Mouse (Mus musculus) lung, embryonic 14.5 days (tissue): ENCODE measurements around the gene Olfr177. TPM values are rescaled to one million over a fixed set of nuclear protein-coding genes. Genes with fewer than 3 reads are reported as not detected.

Source experiments
- ATAC-seq: fragments of 200-750 bp; cut with Nextera tagmentation; 2 replicates; pipeline ENCODE4 v1.8.0; 2017; ENCODE audit warnings: mild to moderate bottlenecking, moderate TSS enrichment, moderate library complexity; ENCODE audit not compliant: insufficient read depth
- DNase-seq: peaks from one replicate; pipeline ENCODE4 v3.0.0-alpha.2; 2015
- H3K27ac ChIP-seq: fragments of 300-500 bp; sonication (generic); 2 replicates; pipeline ENCODE4 v1.5.1; 2014; ENCODE audit warnings: low read depth, mild to moderate bottlenecking, moderate library complexity
- H3K27me3 ChIP-seq: fragments of 300-500 bp; sonication (generic); 2 replicates; pipeline ENCODE4 v1.6.1; 2014; ENCODE audit warnings: low read length, control low read depth; ENCODE audit not compliant: insufficient read depth
- H3K36me3 ChIP-seq: fragments of 300-500 bp; sonication (generic); 2 replicates; pipeline ENCODE4 v1.6.1; 2014; ENCODE audit warnings: control low read depth; ENCODE audit not compliant: insufficient read depth
- H3K4me1 ChIP-seq: fragments of 300-500 bp; sonication (generic); 2 replicates; pipeline ENCODE4 v1.6.1; 2014; ENCODE audit warnings: antibody characterized with exemption, control low read depth; ENCODE audit not compliant: insufficient read depth
- H3K4me2 ChIP-seq: fragments of 300-500 bp; sonication (generic); 2 replicates; pipeline ENCODE4 v1.6.1; 2014; ENCODE audit warnings: mild to moderate bottlenecking
- H3K4me3 ChIP-seq: fragments of 300-500 bp; sonication (generic); 2 replicates; pipeline ENCODE4 v1.5.1; 2014; ENCODE audit warnings: low read depth, low read length
- H3K9ac ChIP-seq: fragments of 300-500 bp; sonication (generic); 2 replicates; pipeline ENCODE4 v1.6.1; 2014
- H3K9me3 ChIP-seq: fragments of 300-500 bp; sonication (generic); 2 replicates; pipeline ENCODE4 v1.6.1; 2016; ENCODE audit warnings: low read depth, low read length, control low read depth
- CTCF ChIP-seq: IDR thresholded peaks from 2 replicates; pipeline ENCODE4 v1.5.1; 2016; ENCODE audit warnings: antibody characterized with exemption, low read depth
- WGBS: fragments of 180-500 bp; shearing (Covaris S2); extraction: QIAGEN DNeasy Blood & Tissue Kit; methylation state at CpG from one replicate; pipeline ENCODE4 v1.1.7; 2014; 5-methylcytosine and 5-hydroxymethylcytosine counted together
- polyA plus RNA-seq: library from polyadenylated mRNA; unstranded; fragments of >200 nt; fragmentation: Nextera tagmentation; extraction: Ambion mirVana; gene quantifications from 2 replicates; pipeline ENCODE4 v1.2.1, GENCODE M21; 2014

The Olfr177 gene
- not detected in 2 replicates for polyA plus RNA-seq

DNA sequence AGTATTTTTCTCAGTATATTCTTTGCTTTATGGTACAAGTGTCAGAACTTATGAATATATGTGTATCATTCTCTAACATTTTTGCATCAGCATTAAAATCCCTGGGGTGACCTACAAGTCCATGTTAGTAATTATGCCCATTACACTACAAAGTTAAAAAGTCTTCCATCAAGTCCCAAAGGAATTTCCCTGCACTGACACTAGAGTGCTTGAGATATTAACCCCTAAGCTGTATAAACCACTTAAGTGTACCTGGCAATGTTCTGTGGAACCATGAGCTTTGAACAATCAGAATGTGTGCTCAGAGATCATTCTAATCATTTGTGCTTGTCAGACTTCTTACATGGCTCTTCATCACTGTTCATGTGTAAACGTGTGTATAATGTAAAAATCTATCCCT is at the start of gene Olfr177:
Gene Olfr177 (minus strand): TSS at position 101 of the 400 bp plus-strand sequence.
- 43% methylated on average over 1 of the region's 1 CpGs for WGBS
- Histone ChIP-seq H3K9me3 (no peaks in the 10 kb centered on the region), H3K4me2 (no peak within 1 kb of the TSS), H3K36me3 (no peaks in the 10 kb centered on the region), H3K27me3 (no peaks in the 10 kb centered on the region), H3K9ac (no peak within 1 kb of the TSS), H3K4me1 (no peaks in the 10 kb centered on the region), H3K27ac (no peak within 1 kb of the TSS), H3K4me3 (no peak within 1 kb of the TSS)
- no peak for TF ChIP-seq CTCF
- DNase-seq, result no peak
- no peak for ATAC-seq

DNA sequence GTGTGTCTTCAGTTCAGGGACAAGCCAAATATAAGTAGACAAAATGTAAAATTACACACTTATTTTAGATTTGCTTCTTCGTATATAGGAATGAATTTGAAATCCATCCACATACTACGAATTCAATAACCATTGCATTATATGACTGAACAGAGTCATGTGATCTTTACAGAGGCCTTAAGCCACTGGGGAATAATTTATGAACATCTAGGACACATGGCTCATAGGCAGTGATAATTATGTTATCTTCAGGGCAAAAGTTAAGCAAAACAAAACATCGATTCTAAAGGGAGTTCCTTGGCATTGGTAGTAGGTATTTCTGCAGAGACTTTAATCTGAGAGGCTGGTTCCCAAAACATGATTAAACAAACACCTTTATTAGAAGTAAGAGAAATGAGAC is 17.4 kb upstream of the Olfr177 start, which contains the start of gene Olfr178:
Gene Olfr178 (minus strand): TSS at position 101 of the 400 bp plus-strand sequence.
- DNase-seq (no peak), ATAC-seq (no peak)
- no peak within 1 kb of the TSS for H3K4me2 ChIP-seq
- H3K9me3 ChIP-seq, result no peaks in the 10 kb centered on the region
- H3K9ac ChIP-seq, result no peak within 1 kb of the TSS
- H3K4me3 ChIP-seq, result no peak within 1 kb of the TSS
- H3K36me3 ChIP-seq, result no peaks in the 10 kb centered on the region
- no peak for TF ChIP-seq CTCF
- 81% methylated on average over 3 of the region's 3 CpGs for WGBS
- H3K27me3 ChIP-seq, result no peaks in the 10 kb centered on the region
- H3K27ac ChIP-seq, result no peak within 1 kb of the TSS
- H3K4me1 ChIP-seq, result no peaks in the 10 kb centered on the region

DNA sequence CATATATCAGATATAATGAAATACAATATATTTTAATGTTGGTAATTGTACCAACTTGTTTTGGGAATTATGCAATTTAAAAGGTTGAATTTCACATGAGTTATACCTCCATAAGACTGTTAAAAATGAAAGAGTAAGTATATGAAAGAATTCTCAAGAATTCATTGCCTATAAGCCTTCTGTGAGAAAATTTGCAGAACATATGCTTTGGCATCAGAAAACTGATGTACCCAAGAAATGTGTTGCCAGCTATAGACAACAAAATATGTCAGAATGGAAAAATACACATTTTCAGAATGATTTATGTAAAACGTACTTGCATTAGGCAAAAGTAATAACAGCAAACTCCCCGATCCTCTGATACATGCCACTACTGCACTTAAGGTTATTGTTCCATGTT is 9.8 kb upstream of the Olfr177 start:
- Histone ChIP-seq H3K36me3 (no peaks in the 10 kb centered on the region), H3K4me3 (no peak overlapping the region), H3K27ac (no peak overlapping the region), H3K27me3 (no peaks in the 10 kb centered on the region), H3K9me3 (no peaks in the 10 kb centered on the region), H3K9ac (no peak overlapping the region), H3K4me1 (no peaks in the 10 kb centered on the region), H3K4me2 (no peak overlapping the region)
- ATAC-seq (no peak), DNase-seq (no peak)
- no peak for TF ChIP-seq CTCF
- 93% methylated on average over 2 of the region's 2 CpGs for WGBS

DNA sequence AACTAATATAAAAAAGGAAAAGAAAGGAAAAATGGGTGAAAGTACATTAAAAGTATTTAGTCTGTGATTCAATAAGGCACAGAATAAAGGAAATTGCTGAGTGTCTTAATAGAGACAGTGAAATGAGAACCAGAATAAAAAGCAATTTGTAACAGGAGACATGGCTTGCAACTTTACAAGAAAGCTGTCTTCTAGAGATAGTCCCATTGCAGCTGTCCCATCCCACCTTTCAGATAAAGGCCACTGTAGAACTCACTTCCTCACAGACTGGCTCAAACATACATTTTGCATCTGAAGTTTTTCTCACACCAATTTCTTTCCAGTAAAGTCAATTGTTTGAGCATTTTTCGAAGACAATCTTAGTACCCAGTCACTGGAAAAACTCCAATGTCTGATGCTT is 13.1 kb downstream of the Olfr177 start:
- no peaks in the 10 kb centered on the region for H3K36me3 ChIP-seq
- no peak overlapping the region for H3K9ac ChIP-seq
- DNase-seq (no peak), ATAC-seq (no peak)
- H3K27ac ChIP-seq, result no peak overlapping the region
- no peak for TF ChIP-seq CTCF
- H3K4me3 ChIP-seq, result no peak overlapping the region
- no peak overlapping the region for H3K4me2 ChIP-seq
- 67% methylated on average over 1 of the region's 1 CpGs for WGBS
- H3K4me1 ChIP-seq, result no peaks in the 10 kb centered on the region
- H3K9me3 ChIP-seq, result no peaks in the 10 kb centered on the region
- H3K27me3 ChIP-seq, result no peaks in the 10 kb centered on the region

DNA sequence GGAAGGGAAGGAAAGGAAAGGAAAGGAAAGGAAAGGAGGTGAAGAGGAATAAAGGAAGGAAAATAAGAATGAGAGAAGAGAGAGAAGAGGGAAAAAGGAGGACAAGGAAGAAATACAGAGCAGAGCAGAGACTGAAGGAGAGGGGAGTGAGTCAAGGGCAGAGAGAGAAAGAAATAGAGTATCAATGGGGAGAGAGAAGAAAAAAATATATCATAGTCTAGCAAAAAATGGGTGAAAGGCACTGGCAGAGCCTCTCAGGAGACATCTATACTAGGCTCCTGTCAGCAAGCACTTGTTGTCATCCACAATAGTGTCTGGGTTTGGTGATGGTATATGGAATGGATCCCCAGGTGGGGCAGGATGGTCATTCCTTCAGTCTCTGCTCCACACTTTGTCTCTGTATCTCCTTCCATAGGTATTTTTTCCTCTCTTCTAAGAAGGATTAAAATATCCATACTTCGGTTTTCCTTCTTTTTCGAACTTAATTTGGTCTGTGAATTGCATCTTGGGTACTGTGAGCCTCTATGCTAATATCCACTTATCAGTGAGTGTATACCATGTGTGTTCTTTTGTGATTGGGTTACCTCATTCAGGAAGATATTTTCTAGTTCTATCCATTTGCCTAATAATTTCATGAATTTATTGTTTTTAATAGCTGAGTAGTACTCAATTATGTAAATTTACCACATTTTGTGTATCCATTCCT is 14.4 kb downstream of the Olfr177 start:
- TF ChIP-seq CTCF, result no peak
- no peaks in the 10 kb centered on the region for H3K4me1 ChIP-seq
- no peak overlapping the region for H3K4me3 ChIP-seq
- H3K27ac ChIP-seq, result no peak overlapping the region
- no peak for DNase-seq
- H3K9ac ChIP-seq, result no peak overlapping the region
- ATAC-seq, result no peak
- H3K9me3 ChIP-seq, result no peaks in the 10 kb centered on the region
- 86% methylated on average over 2 of the region's 2 CpGs for WGBS
- no peaks in the 10 kb centered on the region for H3K27me3 ChIP-seq
- H3K36me3 ChIP-seq, result no peaks in the 10 kb centered on the region
- no peak overlapping the region for H3K4me2 ChIP-seq

DNA sequence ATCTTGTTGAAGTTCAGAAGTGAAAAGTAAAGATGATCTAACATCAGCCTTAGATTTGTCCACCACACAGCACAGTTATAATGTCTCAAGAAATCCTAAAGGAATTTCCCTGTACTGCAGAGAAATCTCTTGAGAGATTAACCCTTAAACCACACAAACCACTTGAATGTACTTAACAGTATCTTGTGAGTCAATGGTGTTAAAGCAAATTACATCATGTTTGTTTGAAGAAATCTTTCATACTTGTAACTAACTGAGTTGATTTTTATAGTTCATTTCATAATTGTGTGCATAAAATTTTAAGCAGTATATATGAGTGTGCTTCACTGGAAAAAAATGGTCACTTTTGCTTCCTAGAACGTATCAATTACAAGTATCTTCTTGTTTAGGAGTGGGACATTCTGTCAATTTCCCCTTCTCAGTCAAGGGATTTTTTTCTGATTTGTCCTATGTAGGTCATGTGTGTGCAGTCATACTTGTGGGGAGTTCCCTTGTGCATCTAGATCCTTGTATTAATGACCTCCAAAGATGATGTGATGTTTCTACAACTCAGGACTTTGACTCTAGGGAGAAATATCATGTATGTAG is 47.7 kb downstream of the Olfr177 start, which contains the start of gene Olfr175-ps1:
Gene Olfr175-ps1 (minus strand): TSS at position 51 of the 588 bp plus-strand sequence.
- WGBS, result 88% methylated on average over 1 of the region's 1 CpGs
- Histone ChIP-seq H3K4me2 (no peak within 1 kb of the TSS), H3K27me3 (no peaks in the 10 kb centered on the region), H3K4me3 (no peak within 1 kb of the TSS), H3K36me3 (no peaks in the 10 kb centered on the region), H3K9me3 (no peaks in the 10 kb centered on the region), H3K4me1 (no peaks in the 10 kb centered on the region), H3K9ac (no peak within 1 kb of the TSS), H3K27ac (no peak within 1 kb of the TSS)
- no peak for ATAC-seq
- no peak for TF ChIP-seq CTCF
- DNase-seq, result no peak

Other genes with a start within 250 kb of the Olfr177 start
- gene E330017A01Rik, start 236.0 kb downstream of the Olfr177 start, polyA plus RNA-seq, result not detected in 2 replicates
- gene Cpox, start 204.5 kb downstream of the Olfr177 start, polyA plus RNA-seq, result 22.7 and 23.7 TPM in 2 replicates
- 0.11 TPM in 1 of 2 replicates, not detected in the other for gene Gpr15, start 155.7 kb downstream of the Olfr177 start, polyA plus RNA-seq
- 127 and 128 TPM in 2 replicates for gene Cldnd1, start 146.9 kb downstream of the Olfr177 start, polyA plus RNA-seq
- not detected in 2 replicates for gene Olfr172, start 111.6 kb downstream of the Olfr177 start, polyA plus RNA-seq
- not detected in 2 replicates for gene Olfr173, start 74.5 kb downstream of the Olfr177 start, polyA plus RNA-seq
- not detected in 2 replicates for gene Olfr175-ps1, start 48.0 kb downstream of the Olfr177 start, polyA plus RNA-seq
- gene Olfr178, start 17.3 kb upstream of the Olfr177 start, polyA plus RNA-seq, result not detected in 2 replicates
- not detected in 2 replicates for gene Olfr181, start 54.0 kb upstream of the Olfr177 start, polyA plus RNA-seq
- not detected in 2 replicates for gene Olfr180, start 54.6 kb upstream of the Olfr177 start, polyA plus RNA-seq
- not detected in 2 replicates for gene Olfr183, start 120.6 kb upstream of the Olfr177 start, polyA plus RNA-seq
- gene Olfr186, start 155.5 kb upstream of the Olfr177 start, polyA plus RNA-seq, result not detected in 2 replicates
- not detected in 2 replicates for gene Olfr187, start 165.0 kb upstream of the Olfr177 start, polyA plus RNA-seq
- gene Olfr190, start 203.2 kb upstream of the Olfr177 start, polyA plus RNA-seq, result not detected in 2 replicates
- gene Olfr191, start 215.1 kb upstream of the Olfr177 start, polyA plus RNA-seq, result not detected in 2 replicates
- gene Olfr193, start 237.1 kb upstream of the Olfr177 start, polyA plus RNA-seq, result not detected in 2 replicates
- gene Olfr194, start 246.3 kb upstream of the Olfr177 start, polyA plus RNA-seq, result not detected in 2 replicates